Mouse (Mus musculus): ENCODE measurements around the gene Msrb3. TPM values are rescaled to one million over a fixed set of nuclear protein-coding genes. Genes with fewer than 3 reads are reported as not detected.
A peak's percentile ranks its signal among the peaks of the same experiment; 100 is the strongest.

Msrb3 gene
- polyA plus RNA-seq, 1 experiment from 2014 or later: 3.2 TPM

GRCm38 (mm10) chr10:120914948-120915631 is 16.2 kb upstream of the Msrb3 start:
- H3K9me3 ChIP-seq (replicated peaks): no peaks in the 10 kb centered on the region
- no peaks in the 10 kb centered on the region for H3K4me1 ChIP-seq
- H3K4me3 ChIP-seq: no peak overlapping the region
- H3K36me3 ChIP-seq: peaks cover 4% of the 10 kb centered on the region; the same call in 1 of the 2 replicates
- no peak for DNase-seq (ENCODE audit: low spot score)
- H3K27me3 ChIP-seq (ENCODE audit: low read depth, poor library complexity, severe bottlenecking): no peaks in the 10 kb centered on the region
- 88% methylated on average over 15 of the region's 15 CpGs for WGBS
- no peak overlapping the region for H3K27ac ChIP-seq (replicated peaks)

GRCm38 (mm10) chr10:120914286-120914685 is 15.4 kb upstream of the Msrb3 start:
- no peak overlapping the region for H3K4me3 ChIP-seq
- no peaks in the 10 kb centered on the region for H3K4me1 ChIP-seq
- H3K27me3 ChIP-seq (ENCODE audit: low read depth, poor library complexity, severe bottlenecking): no peaks in the 10 kb centered on the region
- WGBS: 93% methylated on average over 7 of the region's 7 CpGs
- H3K36me3 ChIP-seq: no peaks in the 10 kb centered on the region
- no peaks in the 10 kb centered on the region for H3K9me3 ChIP-seq (replicated peaks)
- H3K27ac ChIP-seq (replicated peaks): no peak overlapping the region
- no peak for DNase-seq (ENCODE audit: low spot score)

- Histone ChIP-seq H3K27me3 (ENCODE audit: low read depth, poor library complexity, severe bottlenecking) (no peaks in the 10 kb centered on the region), H3K27ac (replicated peaks) (no peak overlapping the region), H3K4me1 (no peaks in the 10 kb centered on the region), H3K36me3 (no peaks in the 10 kb centered on the region), H3K9me3 (replicated peaks) (no peaks in the 10 kb centered on the region), H3K4me3 (no peak overlapping the region)
- no peak for DNase-seq (ENCODE audit: low spot score)
- WGBS: 87% methylated on average over 7 of the region's 7 CpGs
These were observed 14.9 kb upstream of the Msrb3 start for GRCm38 (mm10) chr10:120913796-120914195.

GRCm38 (mm10) chr10:120911971-120912370 is 13.1 kb upstream of the Msrb3 start:
- Histone ChIP-seq H3K4me1 (no peaks in the 10 kb centered on the region), H3K27me3 (ENCODE audit: low read depth, poor library complexity, severe bottlenecking) (no peaks in the 10 kb centered on the region), H3K4me3 (no peak overlapping the region), H3K27ac (replicated peaks) (no peak overlapping the region), H3K9me3 (replicated peaks) (no peaks in the 10 kb centered on the region), H3K36me3 (no peaks in the 10 kb centered on the region)
- WGBS: 83% methylated on average over 4 of the region's 4 CpGs
- DNase-seq (ENCODE audit: low spot score): no peak

GRCm38 (mm10) chr10:120908776-120909574 is 10.1 kb upstream of the Msrb3 start:
- no peak for DNase-seq (ENCODE audit: low spot score)
- Histone ChIP-seq H3K4me3 (no peak overlapping the region), H3K4me1 (no peaks in the 10 kb centered on the region), H3K9me3 (replicated peaks) (no peaks in the 10 kb centered on the region; the same call in 1 of the 2 replicates), H3K27me3 (ENCODE audit: low read depth, poor library complexity, severe bottlenecking) (no peaks in the 10 kb centered on the region), H3K27ac (replicated peaks) (no peak overlapping the region), H3K36me3 (no peaks in the 10 kb centered on the region)
- WGBS: 90% methylated on average over 11 of the region's 11 CpGs

GRCm38 (mm10) chr10:120904676-120905075 is 5.8 kb upstream of the Msrb3 start:
- DNase-seq (ENCODE audit: low spot score): no peak
- Histone ChIP-seq H3K9me3 (replicated peaks) (no peaks in the 10 kb centered on the region; the same call in 1 of the 2 replicates), H3K4me3 (no peak overlapping the region), H3K27me3 (ENCODE audit: low read depth, poor library complexity, severe bottlenecking) (peaks cover 19% of the 10 kb centered on the region), H3K4me1 (peaks cover 5% of the 10 kb centered on the region; the same call in 1 of the 2 replicates), H3K36me3 (no peaks in the 10 kb centered on the region), H3K27ac (replicated peaks) (no peak overlapping the region)
- WGBS: 91% methylated on average over 10 of the region's 10 CpGs

- DNase-seq (ENCODE audit: low spot score): no peak
- Histone ChIP-seq H3K4me1 (peaks cover 10% of the 10 kb centered on the region), H3K4me3 (no peak overlapping the region), H3K27ac (replicated peaks) (no peak overlapping the region), H3K27me3 (ENCODE audit: low read depth, poor library complexity, severe bottlenecking) (peaks cover 26% of the 10 kb centered on the region), H3K36me3 (no peaks in the 10 kb centered on the region), H3K9me3 (replicated peaks) (no peaks in the 10 kb centered on the region; the same call in 1 of the 2 replicates)
- WGBS: 77% methylated on average over 4 of the region's 4 CpGs
These were observed 5.1 kb upstream of the Msrb3 start for GRCm38 (mm10) chr10:120903843-120904468.

GRCm38 (mm10) chr10:120901746-120902145 is 2.8 kb upstream of the Msrb3 start:
- WGBS: 71% methylated on average over 9 of the region's 9 CpGs
- no peak overlapping the region for H3K27ac ChIP-seq (replicated peaks)
- DNase-seq (ENCODE audit: low spot score): no peak

GRCm38 (mm10) chr10:120900096-120900495 is 1.2 kb upstream of the Msrb3 start:
- Histone ChIP-seq H3K4me3 (no peak overlapping the region), H3K27ac (replicated peaks) (no peak overlapping the region), H3K27me3 (ENCODE audit: low read depth, poor library complexity, severe bottlenecking) (peaks cover 62% of the 10 kb centered on the region), H3K9me3 (replicated peaks) (no peaks in the 10 kb centered on the region), H3K4me1 (peaks cover 22% of the 10 kb centered on the region), H3K36me3 (no peaks in the 10 kb centered on the region)
- 72% methylated on average over 13 of the region's 13 CpGs for WGBS
- DNase-seq (ENCODE audit: low spot score): no peak

More at GRCm38 (mm10) chr10:120901746-120902145, 2.8 kb upstream of the Msrb3 start:
- H3K36me3 ChIP-seq: no peaks in the 10 kb centered on the region
- peaks cover 48% of the 10 kb centered on the region for H3K27me3 ChIP-seq (ENCODE audit: low read depth, poor library complexity, severe bottlenecking)
- no peak overlapping the region for H3K4me3 ChIP-seq
- H3K4me1 ChIP-seq: peaks cover 19% of the 10 kb centered on the region
- H3K9me3 ChIP-seq (replicated peaks): no peaks in the 10 kb centered on the region; the same call in 1 of the 2 replicates

- H3K4me1 ChIP-seq: peaks cover 22% of the 10 kb centered on the region
- no peaks in the 10 kb centered on the region for H3K36me3 ChIP-seq
- H3K4me3 ChIP-seq: peak overlapping the region; percentile 74
- H3K27me3 ChIP-seq (ENCODE audit: low read depth, poor library complexity, severe bottlenecking): peaks cover 66% of the 10 kb centered on the region
- no peak for DNase-seq (ENCODE audit: low spot score)
- under 1% methylated on average over 49 of the region's 49 CpGs for WGBS
- H3K27ac ChIP-seq (replicated peaks): peak overlapping the region; percentile 87
- no peaks in the 10 kb centered on the region for H3K9me3 ChIP-seq (replicated peaks)
These were observed 544 bp downstream of the Msrb3 start for GRCm38 (mm10) chr10:120898357-120898756.

- no peak overlapping the region for H3K4me3 ChIP-seq
- H3K4me1 ChIP-seq: peaks cover 17% of the 10 kb centered on the region
- 34% methylated on average over 15 of the region's 15 CpGs for WGBS
- DNase-seq (ENCODE audit: low spot score): no peak
- peaks cover 60% of the 10 kb centered on the region for H3K27me3 ChIP-seq (ENCODE audit: low read depth, poor library complexity, severe bottlenecking)
- H3K27ac ChIP-seq (replicated peaks): no peak overlapping the region
- peaks cover 1% of the 10 kb centered on the region; the same call in 1 of the 2 replicates for H3K9me3 ChIP-seq (replicated peaks)
- H3K36me3 ChIP-seq: no peaks in the 10 kb centered on the region; the same call in 1 of the 2 replicates
These were observed 3.0 kb downstream of the Msrb3 start for GRCm38 (mm10) chr10:120895899-120896289.

- Histone ChIP-seq H3K27ac (replicated peaks) (no peak overlapping the region), H3K36me3 (peaks cover 5% of the 10 kb centered on the region; the same call in 1 of the 2 replicates), H3K27me3 (ENCODE audit: low read depth, poor library complexity, severe bottlenecking) (peaks cover 53% of the 10 kb centered on the region), H3K9me3 (replicated peaks) (peaks cover 8% of the 10 kb centered on the region; the same call in 1 of the 2 replicates), H3K4me3 (no peak overlapping the region), H3K4me1 (peaks cover 17% of the 10 kb centered on the region)
- 79% methylated on average over 15 of the region's 15 CpGs for WGBS
- no peak for DNase-seq (ENCODE audit: low spot score)
These were observed 3.7 kb downstream of the Msrb3 start for GRCm38 (mm10) chr10:120894978-120895898.

Data from midbrain, embryonic 10.5 days (tissue).